Mouse (Mus musculus) hindbrain, postnatal 0 days (tissue): ENCODE data around the gene Arhgap19. TPM values are rescaled to one million over a fixed set of nuclear protein-coding genes. Genes with fewer than 3 reads are reported as not detected.
A peak's percentile ranks its signal among the peaks of the same experiment; 100 is the strongest.

Experiments
- ATAC-seq: fragments of 200-750 bp; cut with Nextera tagmentation; 2 replicates; pipeline ENCODE4 v1.8.0; 2017; ENCODE audit warnings: mild to moderate bottlenecking, moderate TSS enrichment, moderate library complexity
- DNase-seq: peaks from one replicate; pipeline ENCODE4 v3.0.0-alpha.2; 2015; ENCODE audit warnings: low spot score
- H3K27ac ChIP-seq: fragments of 300-500 bp; sonication (generic); 2 replicates; pipeline ENCODE4 v1.5.1; 2014; ENCODE audit warnings: mild to moderate bottlenecking
- H3K27me3 ChIP-seq: fragments of 300-500 bp; sonication (generic); 2 replicates; pipeline ENCODE4 v1.6.1; 2014; ENCODE audit warnings: low read length, mixed read lengths; ENCODE audit not compliant: insufficient read depth
- H3K36me3 ChIP-seq: fragments of 300-500 bp; sonication (generic); 2 replicates; pipeline ENCODE4 v1.6.1; 2014; ENCODE audit warnings: low read length, mixed read lengths; ENCODE audit not compliant: insufficient read depth
- H3K4me1 ChIP-seq: fragments of 300-500 bp; sonication (generic); 2 replicates; pipeline ENCODE4 v1.6.1; 2014; ENCODE audit warnings: antibody characterized with exemption, low read length, mixed read lengths; ENCODE audit not compliant: insufficient read depth
- H3K4me2 ChIP-seq: fragments of 300-500 bp; sonication (generic); 2 replicates; pipeline ENCODE4 v1.6.1; 2014; ENCODE audit warnings: low read depth, mild to moderate bottlenecking, low read length, moderate library complexity, mixed read lengths
- H3K4me3 ChIP-seq: fragments of 300-500 bp; sonication (generic); 2 replicates; pipeline ENCODE4 v1.5.1; 2014; ENCODE audit warnings: low read length
- H3K9ac ChIP-seq: fragments of 300-500 bp; sonication (generic); replicated peaks from 2 replicates; pipeline ENCODE4 v1.6.1; 2014; ENCODE audit warnings: mild to moderate bottlenecking, low read length, moderate library complexity, mixed read lengths
- H3K9me3 ChIP-seq: fragments of 300-500 bp; sonication (generic); 2 replicates; pipeline ENCODE4 v1.6.1; 2016; ENCODE audit warnings: low read length, mixed read lengths
- CTCF ChIP-seq: IDR thresholded peaks from 2 replicates; pipeline ENCODE4 v1.5.1; 2016; ENCODE audit warnings: antibody characterized with exemption, control low read depth, low read depth
- WGBS: fragments of 180-500 bp; shearing (Covaris S2); extraction: QIAGEN DNeasy Blood & Tissue Kit; methylation state at CpG from one replicate; pipeline ENCODE4 v1.1.7; 2014; 5-methylcytosine and 5-hydroxymethylcytosine counted together
- polyA plus RNA-seq: library from polyadenylated mRNA; unstranded; fragments of >200 nt; fragmentation: Nextera tagmentation; extraction: Ambion mirVana; gene quantifications from 2 replicates; pipeline ENCODE4 v1.2.1, GENCODE M21; 2015
- total RNA-seq: library from RNA; depleted of rRNA; stranded (reverse); fragments of >200 nt; gene quantifications from 2 replicates; pipeline ENCODE4 v1.2.3, GENCODE M21; 2014

Arhgap19 gene
- total and polyA plus RNA-seq, 2 experiments from 2014 or later = 3.9 to 5.5 TPM

DNA sequence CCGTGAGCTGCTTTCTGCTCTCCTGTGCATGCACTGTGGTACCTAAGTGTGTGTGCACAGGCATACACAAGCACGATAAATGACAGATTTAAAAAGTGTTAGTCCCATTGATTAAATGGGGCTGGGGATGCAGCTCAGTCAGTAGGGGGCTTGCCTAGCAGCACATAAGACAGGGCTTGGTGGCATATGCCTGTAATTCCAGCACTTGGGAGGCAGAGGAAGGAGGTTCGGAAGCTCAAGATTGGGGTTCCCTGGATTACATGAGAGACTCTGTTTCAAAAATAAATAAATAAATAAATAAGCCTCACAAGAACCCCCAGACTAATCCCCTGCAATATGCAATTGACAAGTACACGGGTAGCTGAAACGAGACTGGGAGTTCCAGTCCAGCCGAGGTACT is 1.4 kb downstream of the Arhgap19 start:
- Histone ChIP-seq H3K27me3 (no peaks in the 10 kb centered on the region), H3K27ac (no peak overlapping the region), H3K9ac (no peak overlapping the region), H3K36me3 (no peaks in the 10 kb centered on the region), H3K4me3 (no peak overlapping the region), H3K9me3 (no peaks in the 10 kb centered on the region), H3K4me1 (no peaks in the 10 kb centered on the region), H3K4me2 (peak overlapping the region; percentile 94)
- no peak for TF ChIP-seq CTCF
- ATAC-seq = no peak
- WGBS = 37% methylated on average over 6 of the region's 6 CpGs
- DNase-seq = no peak

DNA sequence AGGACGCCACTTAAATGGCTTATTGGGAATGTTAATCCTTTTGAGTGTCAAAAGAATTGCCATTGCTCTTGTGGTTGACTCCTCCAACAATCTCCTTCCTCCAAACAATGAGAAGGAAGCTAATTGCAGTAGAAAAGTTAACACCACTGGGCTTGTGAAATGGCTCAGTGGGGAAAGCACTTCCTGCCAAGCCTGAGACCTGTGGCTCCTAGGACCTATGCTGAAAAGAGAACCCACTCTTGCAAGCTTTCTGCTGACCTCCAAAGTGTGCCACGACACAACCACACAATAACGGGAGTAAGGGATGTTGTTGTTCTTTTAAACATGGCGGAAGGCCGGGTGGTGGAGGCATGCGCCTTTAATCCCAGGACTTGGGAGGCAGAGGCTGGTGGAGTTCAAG is 4.3 kb downstream of the Arhgap19 start:
- no peaks in the 10 kb centered on the region for H3K9me3 ChIP-seq
- H3K4me1 ChIP-seq = no peaks in the 10 kb centered on the region
- no peak overlapping the region for H3K27ac ChIP-seq
- no peak overlapping the region for H3K9ac ChIP-seq
- TF ChIP-seq CTCF = no peak
- H3K4me2 ChIP-seq = no peak overlapping the region
- H3K27me3 ChIP-seq = no peaks in the 10 kb centered on the region
- no peaks in the 10 kb centered on the region for H3K36me3 ChIP-seq
- no peak for DNase-seq
- ATAC-seq = no peak
- WGBS = 94% methylated on average over 6 of the region's 6 CpGs
- no peak overlapping the region for H3K4me3 ChIP-seq

- no peaks in the 10 kb centered on the region for H3K36me3 ChIP-seq
- 88% methylated on average over 12 of the region's 12 CpGs for WGBS
- no peak overlapping the region for H3K4me2 ChIP-seq
- no peak overlapping the region for H3K9ac ChIP-seq
- DNase-seq = no peak
- no peak for TF ChIP-seq CTCF
- H3K9me3 ChIP-seq = no peaks in the 10 kb centered on the region
- no peak overlapping the region for H3K27ac ChIP-seq
- no peak for ATAC-seq
- no peaks in the 10 kb centered on the region for H3K4me1 ChIP-seq
- no peaks in the 10 kb centered on the region for H3K27me3 ChIP-seq
- no peak overlapping the region for H3K4me3 ChIP-seq
Observed at GRCm38 (mm10) chr19:41796789-41797327, 5.0 kb downstream of the Arhgap19 start.

DNA sequence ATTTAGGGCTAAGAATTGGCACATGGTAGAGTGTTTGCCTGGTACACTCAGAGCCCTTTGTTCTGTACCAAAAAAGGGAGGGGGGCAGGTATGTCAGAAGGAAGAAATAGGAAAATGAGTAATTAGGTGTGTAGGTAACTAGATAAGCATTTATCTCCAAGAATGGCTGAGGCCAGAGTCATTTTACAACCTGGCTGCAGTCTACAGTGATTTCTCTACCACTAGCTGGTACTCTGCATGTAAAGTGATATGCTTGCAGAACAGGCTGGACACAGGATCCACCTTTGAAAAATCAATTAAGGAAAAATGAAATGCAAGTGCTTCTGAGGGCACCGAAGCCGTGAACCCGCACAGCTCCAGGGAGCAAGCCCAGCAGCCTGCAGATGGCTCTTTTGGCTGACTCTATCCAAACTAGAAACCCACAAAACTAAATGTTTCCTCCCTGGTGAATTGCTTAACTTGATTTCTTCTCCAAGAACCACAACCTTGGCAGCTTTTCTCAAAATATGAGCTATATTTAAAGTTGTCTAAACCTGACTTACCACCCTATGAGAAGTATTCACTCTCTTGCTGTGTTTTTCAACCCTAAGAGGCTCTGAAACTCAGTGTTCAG is 5.6 kb downstream of the Arhgap19 start:
- WGBS = 73% methylated on average over 3 of the region's 3 CpGs
- no peak for TF ChIP-seq CTCF
- Histone ChIP-seq H3K27me3 (no peaks in the 10 kb centered on the region), H3K9me3 (no peaks in the 10 kb centered on the region), H3K4me3 (no peak overlapping the region), H3K27ac (no peak overlapping the region), H3K4me1 (no peaks in the 10 kb centered on the region), H3K36me3 (no peaks in the 10 kb centered on the region), H3K4me2 (no peak overlapping the region), H3K9ac (no peak overlapping the region)
- ATAC-seq (no peak), DNase-seq (no peak)

- no peak overlapping the region for H3K27ac ChIP-seq
- TF ChIP-seq CTCF = no peak
- ATAC-seq (no peak), DNase-seq (no peak)
- 78% methylated on average over 6 of the region's 6 CpGs for WGBS
- no peaks in the 10 kb centered on the region for H3K9me3 ChIP-seq
- no peaks in the 10 kb centered on the region for H3K27me3 ChIP-seq
- H3K4me3 ChIP-seq = no peak overlapping the region
- H3K9ac ChIP-seq = no peak overlapping the region
- no peaks in the 10 kb centered on the region for H3K36me3 ChIP-seq
- no peak overlapping the region for H3K4me2 ChIP-seq
- H3K4me1 ChIP-seq = no peaks in the 10 kb centered on the region
Observed at GRCm38 (mm10) chr19:41794901-41795300, 6.9 kb downstream of the Arhgap19 start.

DNA sequence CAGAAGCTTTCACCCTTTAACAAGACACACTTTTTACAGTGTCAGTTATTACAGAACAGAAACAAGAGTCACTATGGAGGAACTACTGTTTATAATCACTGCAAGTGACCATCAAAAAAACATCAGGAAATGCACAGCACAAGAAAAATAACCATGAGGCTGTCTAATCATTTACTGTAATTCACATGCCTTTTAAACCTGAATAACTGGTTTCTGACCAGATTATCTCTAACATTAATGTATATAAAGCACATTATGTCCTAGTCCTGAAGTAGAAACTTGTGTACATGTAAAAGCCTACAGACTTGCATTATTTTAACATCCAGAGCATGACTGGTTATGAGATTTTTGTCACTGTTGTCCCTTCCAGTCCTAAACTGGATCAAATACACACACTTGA is 7.8 kb downstream of the Arhgap19 start:
- no peak for TF ChIP-seq CTCF
- DNase-seq (no peak), ATAC-seq (no peak)
- Histone ChIP-seq H3K27ac (no peak overlapping the region), H3K4me2 (no peak overlapping the region), H3K36me3 (no peaks in the 10 kb centered on the region), H3K4me3 (no peak overlapping the region), H3K9me3 (no peaks in the 10 kb centered on the region), H3K4me1 (no peaks in the 10 kb centered on the region), H3K27me3 (no peaks in the 10 kb centered on the region), H3K9ac (no peak overlapping the region)

- no peak for TF ChIP-seq CTCF
- H3K4me1 ChIP-seq = no peaks in the 10 kb centered on the region
- no peaks in the 10 kb centered on the region for H3K9me3 ChIP-seq
- no peaks in the 10 kb centered on the region for H3K27me3 ChIP-seq
- no peak for ATAC-seq
- H3K4me2 ChIP-seq = no peak overlapping the region
- WGBS = 97% methylated on average over 1 of the region's 1 CpGs
- no peak overlapping the region for H3K4me3 ChIP-seq
- H3K27ac ChIP-seq = no peak overlapping the region
- H3K9ac ChIP-seq = no peak overlapping the region
- no peaks in the 10 kb centered on the region for H3K36me3 ChIP-seq
- no peak for DNase-seq
Observed at GRCm38 (mm10) chr19:41792934-41793486, 8.8 kb downstream of the Arhgap19 start.
